Mouse (Mus musculus): ENCODE results near the gene Pde4b.

- TF ChIP-seq POLR2A (IDR thresholded peaks at IDR 0.05; ENCODE audit: control insufficient read depth, low read depth, low read length) (no peak), CTCF (IDR thresholded peaks at IDR 0.05; ENCODE audit: control insufficient read depth, insufficient read depth, insufficient replicate concordance, low read depth, low read length) (no peak)
These were observed 357.2 kb downstream of the Pde4b start for GRCm38 (mm10) chr4:102444501-102444900.

Data from testis, adult 2 months (tissue).